Mouse (Mus musculus): Measurements from ENCODE around the gene Gm648. TPM values are rescaled to one million over a fixed set of nuclear protein-coding genes. Genes with fewer than 3 reads are reported as not detected.
A peak's percentile ranks its signal among the peaks of the same experiment; 100 is the strongest.

Gm648 gene
- total RNA-seq (2012; rRNA removed): 0.54 TPM in 1 of 2 replicates, not detected in the other

DNA sequence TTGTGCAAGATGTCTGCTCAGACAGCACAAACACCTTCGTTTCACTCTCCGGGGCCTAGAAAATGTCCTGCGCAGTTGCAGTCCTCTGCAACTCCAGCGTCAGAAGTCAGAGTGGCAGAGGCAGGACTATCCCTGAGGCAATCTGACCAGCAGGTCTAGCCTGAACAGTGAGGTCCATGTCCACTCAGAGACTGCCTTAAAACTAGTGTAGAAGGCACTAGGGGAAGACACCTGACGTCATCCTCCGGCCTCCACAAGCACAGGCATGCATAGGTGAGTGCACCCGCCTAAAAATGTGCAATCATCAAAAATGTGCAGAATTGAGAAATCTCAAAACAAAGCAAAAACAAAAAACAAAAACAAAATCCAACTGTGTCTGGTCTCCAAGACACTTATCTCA, at the start of gene Gm648:
Gene Gm648, minus strand, starts transcription at position 101 of the 400 bp plus-strand sequence.
- TF ChIP-seq HCFC1 (IDR thresholded peaks at IDR 0.05; ENCODE audit: borderline replicate concordance, insufficient read depth, low read length) (no peak), CHD2 (IDR thresholded peaks at IDR 0.05; ENCODE audit: low read depth, low read length) (no peak), MAFK (IDR thresholded peaks at IDR 0.05; ENCODE audit: insufficient read depth, low read depth, low read length) (no peak)
- in situ Hi-C loops (cut with MboI; ENCODE audit: low sequenced_read_pairs in 2 of 2, unreplicated experiment in 2 of 2): no loop called here
- H3K27ac ChIP-seq (ENCODE audit: insufficient read depth, low read depth, low read length, poor library complexity, severe bottlenecking): no peak within 1 kb of the TSS
- no peaks in the 10 kb centered on the region for H3K4me1 ChIP-seq (ENCODE audit: control insufficient read depth in 2 of 2, insufficient read depth in 2 of 2, low read length in 2 of 2, poor library complexity in 1 of 2)
- H3K4me3 ChIP-seq (ENCODE audit: insufficient read depth in 1 of 2, low read depth in 1 of 2, low read length in 2 of 2, poor library complexity in 1 of 2, severe bottlenecking in 1 of 2): no peak within 1 kb of the TSS
- no peak within 1 kb of the TSS for H3K9ac ChIP-seq (ENCODE audit: insufficient read depth, low read depth, low read length, poor library complexity, severe bottlenecking)
- H3K36me3 ChIP-seq (ENCODE audit: control insufficient read depth, insufficient read depth, low read length, poor library complexity, severe bottlenecking): no peaks in the 10 kb centered on the region
- no peaks in the 10 kb centered on the region for H3K9me3 ChIP-seq (ENCODE audit: control insufficient read depth, insufficient read depth, low read depth, low read length)
- DNase-seq (ENCODE audit: low read depth, low spot score): no peak

DNA sequence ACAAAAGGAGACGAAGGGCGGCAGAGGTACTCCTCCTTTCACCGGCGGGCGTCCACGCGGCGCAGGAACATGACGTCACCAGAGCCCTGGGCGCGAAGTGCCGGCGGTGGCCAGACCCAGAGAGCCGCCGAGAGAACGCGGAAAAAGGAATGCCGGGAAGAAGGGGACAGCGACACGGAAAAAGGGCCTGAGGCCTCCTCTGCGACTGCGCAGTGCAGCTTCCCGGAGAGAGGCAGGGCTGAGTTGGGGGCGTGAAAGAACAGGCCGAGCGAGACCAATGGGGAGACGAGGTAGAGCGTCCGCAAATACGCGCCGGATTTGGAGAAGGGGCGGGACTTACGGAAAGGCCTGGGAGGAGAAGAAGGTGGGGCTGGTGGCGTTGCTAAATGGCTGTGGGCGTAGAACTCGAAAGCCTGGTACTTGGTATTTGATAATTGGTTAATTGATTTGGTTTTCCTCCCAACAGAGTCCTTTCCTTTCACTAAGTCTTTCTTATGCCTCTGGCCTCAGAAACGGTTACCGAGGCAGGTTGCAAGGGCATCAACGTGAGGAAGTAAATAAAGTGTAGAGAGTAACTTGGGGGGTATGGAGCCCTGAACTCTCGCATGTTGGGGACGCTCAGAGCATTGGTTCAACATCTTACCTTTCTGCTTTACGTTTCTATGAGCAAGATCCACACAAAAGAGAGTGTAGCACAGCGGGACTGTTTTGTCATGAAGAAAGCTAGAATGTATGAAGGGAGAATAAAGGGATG, 48.7 kb upstream of the Gm648 start, which contains the start of gene Mmgt1:
Gene Mmgt1, minus strand, starts transcription at position 183 of the 754 bp plus-strand sequence.
- H3K4me1 ChIP-seq (ENCODE audit: control insufficient read depth in 2 of 2, insufficient read depth in 2 of 2, low read length in 2 of 2, poor library complexity in 1 of 2): no peaks in the 10 kb centered on the region
- in situ Hi-C loops (cut with MboI; ENCODE audit: low sequenced_read_pairs in 2 of 2, unreplicated experiment in 2 of 2): no loop called here
- H3K4me3 ChIP-seq (ENCODE audit: insufficient read depth in 1 of 2, low read depth in 1 of 2, low read length in 2 of 2, poor library complexity in 1 of 2, severe bottlenecking in 1 of 2): peak within 1 kb of the TSS; percentile 78 to 92
- TF ChIP-seq ZC3H11A (IDR thresholded peaks at IDR 0.05; ENCODE audit: borderline replicate concordance, low read depth, low read length) (no peak), HCFC1 (IDR thresholded peaks at IDR 0.05; ENCODE audit: borderline replicate concordance, insufficient read depth, low read length) (peak; percentile 78; the same call in 1 of the 2 replicates)
- H3K27ac ChIP-seq (ENCODE audit: insufficient read depth, low read depth, low read length, poor library complexity, severe bottlenecking): peak within 1 kb of the TSS; percentile 12
- H3K9ac ChIP-seq (ENCODE audit: insufficient read depth, low read depth, low read length, poor library complexity, severe bottlenecking): peak within 1 kb of the TSS; percentile 95
- peak; percentile 76 for DNase-seq (ENCODE audit: low read depth, low spot score)
- H3K9me3 ChIP-seq (ENCODE audit: control insufficient read depth, insufficient read depth, low read depth, low read length): no peaks in the 10 kb centered on the region
- no peaks in the 10 kb centered on the region for H3K36me3 ChIP-seq (ENCODE audit: control insufficient read depth, insufficient read depth, low read length, poor library complexity, severe bottlenecking)

DNA sequence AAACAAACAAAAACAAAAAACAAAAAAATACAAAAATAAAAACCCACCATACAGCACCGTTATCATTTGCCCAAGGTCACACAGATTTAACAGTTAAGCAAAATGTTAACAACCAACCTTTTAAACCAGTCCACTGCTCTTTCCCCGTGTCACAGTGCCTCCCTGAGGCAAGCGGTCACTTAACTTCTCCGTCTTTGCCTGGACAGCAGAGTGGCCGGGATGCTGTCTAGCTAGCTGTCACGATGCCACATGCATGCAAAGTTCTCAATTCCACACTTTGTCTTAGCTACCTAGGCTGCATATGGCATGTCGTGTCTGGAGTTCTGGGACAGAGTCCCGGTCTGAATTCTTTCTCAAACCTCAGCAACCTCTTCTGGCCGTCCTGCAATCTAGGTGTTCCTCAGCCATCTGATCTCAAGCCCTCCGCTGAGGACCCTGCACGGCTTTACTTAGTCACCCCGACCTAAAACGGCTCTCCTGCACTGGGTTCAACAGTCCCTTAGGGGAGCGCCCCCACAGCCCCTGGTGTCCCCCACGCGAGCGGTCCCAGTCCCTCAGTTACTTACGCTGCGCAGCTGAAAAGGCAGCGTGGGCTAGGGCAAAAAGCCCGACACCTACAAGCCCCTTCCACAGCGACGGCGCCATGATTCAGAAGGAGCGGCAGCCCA, 47.9 kb upstream of the Gm648 start:
- H3K9ac ChIP-seq (ENCODE audit: insufficient read depth, low read depth, low read length, poor library complexity, severe bottlenecking): peak overlapping the region; percentile 95
- H3K36me3 ChIP-seq (ENCODE audit: control insufficient read depth, insufficient read depth, low read length, poor library complexity, severe bottlenecking): no peaks in the 10 kb centered on the region
- DNase-seq (ENCODE audit: low read depth, low spot score): no peak
- no peak overlapping the region; the same call in 1 of the 2 replicates for H3K27ac ChIP-seq (ENCODE audit: insufficient read depth, low read depth, low read length, poor library complexity, severe bottlenecking)
- H3K4me3 ChIP-seq (ENCODE audit: insufficient read depth in 1 of 2, low read depth in 1 of 2, low read length in 2 of 2, poor library complexity in 1 of 2, severe bottlenecking in 1 of 2): peak overlapping the region; percentile 78 to 92
- no peaks in the 10 kb centered on the region for H3K4me1 ChIP-seq (ENCODE audit: control insufficient read depth in 2 of 2, insufficient read depth in 2 of 2, low read length in 2 of 2, poor library complexity in 1 of 2)
- no peak for TF ChIP-seq ZC3H11A (IDR thresholded peaks at IDR 0.05; ENCODE audit: borderline replicate concordance, low read depth, low read length)
- TF ChIP-seq CHD2 (IDR thresholded peaks at IDR 0.05; ENCODE audit: low read depth, low read length): no peak
- no peak for TF ChIP-seq ZNF384 (IDR thresholded peaks at IDR 0.05; ENCODE audit: low read depth, low read length)
- TF ChIP-seq HCFC1 (IDR thresholded peaks at IDR 0.05; ENCODE audit: borderline replicate concordance, insufficient read depth, low read length): no peak
- no peak for TF ChIP-seq MAFK (IDR thresholded peaks at IDR 0.05; ENCODE audit: insufficient read depth, low read depth, low read length)
- H3K9me3 ChIP-seq (ENCODE audit: control insufficient read depth, insufficient read depth, low read depth, low read length): no peaks in the 10 kb centered on the region
- in situ Hi-C loops (cut with MboI; ENCODE audit: low sequenced_read_pairs in 2 of 2, unreplicated experiment in 2 of 2): no loop called here

DNA sequence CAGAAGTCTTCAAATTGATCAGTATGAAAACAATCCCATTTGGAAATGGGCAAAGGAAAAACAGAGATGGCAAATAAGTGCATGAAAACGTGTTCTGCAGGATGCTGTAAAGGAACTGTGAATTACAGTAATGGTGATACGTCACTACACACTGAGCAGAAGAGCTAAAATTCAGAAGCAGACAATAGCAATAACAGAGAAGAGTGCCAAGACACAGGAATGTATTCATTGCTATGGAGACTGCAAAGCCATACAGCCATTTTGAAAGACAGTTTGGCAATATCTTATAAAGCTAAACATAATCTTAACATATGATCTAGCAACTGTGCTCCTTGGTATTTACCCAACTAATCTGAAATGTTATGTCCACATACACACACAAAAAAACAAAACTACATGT, 28.8 kb upstream of the Gm648 start:
- in situ Hi-C loops (cut with MboI; ENCODE audit: low sequenced_read_pairs in 2 of 2, unreplicated experiment in 2 of 2): no loop called here
- H3K27ac ChIP-seq (ENCODE audit: insufficient read depth, low read depth, low read length, poor library complexity, severe bottlenecking): no peak overlapping the region

More for the DNA sequence above, 28.8 kb upstream of the Gm648 start:
- Histone ChIP-seq H3K4me1 (ENCODE audit: control insufficient read depth in 2 of 2, insufficient read depth in 2 of 2, low read length in 2 of 2, poor library complexity in 1 of 2) (no peaks in the 10 kb centered on the region), H3K36me3 (ENCODE audit: control insufficient read depth, insufficient read depth, low read length, poor library complexity, severe bottlenecking) (no peaks in the 10 kb centered on the region), H3K4me3 (ENCODE audit: insufficient read depth in 1 of 2, low read depth in 1 of 2, low read length in 2 of 2, poor library complexity in 1 of 2, severe bottlenecking in 1 of 2) (no peak overlapping the region), H3K9me3 (ENCODE audit: control insufficient read depth, insufficient read depth, low read depth, low read length) (no peaks in the 10 kb centered on the region), H3K9ac (ENCODE audit: insufficient read depth, low read depth, low read length, poor library complexity, severe bottlenecking) (no peak overlapping the region)
- DNase-seq (ENCODE audit: low read depth, low spot score): no peak
- TF ChIP-seq MAFK (IDR thresholded peaks at IDR 0.05; ENCODE audit: insufficient read depth, low read depth, low read length): no peak
- TF ChIP-seq ZNF384 (IDR thresholded peaks at IDR 0.05; ENCODE audit: low read depth, low read length): no peak
- no peak for TF ChIP-seq ZC3H11A (IDR thresholded peaks at IDR 0.05; ENCODE audit: borderline replicate concordance, low read depth, low read length)
- no peak for TF ChIP-seq CHD2 (IDR thresholded peaks at IDR 0.05; ENCODE audit: low read depth, low read length)
- TF ChIP-seq HCFC1 (IDR thresholded peaks at IDR 0.05; ENCODE audit: borderline replicate concordance, insufficient read depth, low read length): no peak
